Mouse (Mus musculus) forebrain, embryonic 11.5 days (tissue): Measurements from ENCODE around the gene Tbc1d19. TPM values are rescaled to one million over a fixed set of nuclear protein-coding genes. Genes with fewer than 3 reads are reported as not detected.

ENCODE experiments used
- ATAC-seq: fragments of 200-750 bp; cut with Nextera tagmentation; replicated peaks from 2 replicates; pipeline ENCODE4 v1.8.0; 2017; ENCODE audit warnings: moderate TSS enrichment; ENCODE audit not compliant: low FRiP score
- DNase-seq: peaks from one replicate; pipeline ENCODE4 v3.0.0-alpha.2; 2017; ENCODE audit warnings: low spot score
- H3K27ac ChIP-seq: fragments of 300-500 bp; sonication (generic); 2 replicates; pipeline ENCODE4 v1.5.1; 2014; ENCODE audit warnings: low read depth, low read length
- H3K27me3 ChIP-seq: fragments of 300-500 bp; sonication (generic); 2 replicates; pipeline ENCODE4 v1.6.1; 2014; ENCODE audit warnings: mild to moderate bottlenecking, low read length, mixed read lengths; ENCODE audit not compliant: control insufficient read depth, insufficient read depth
- H3K36me3 ChIP-seq: fragments of 300-500 bp; sonication (generic); 2 replicates; pipeline ENCODE4 v1.6.1; 2014; ENCODE audit warnings: mild to moderate bottlenecking, low read length, moderate library complexity, mixed read lengths; ENCODE audit not compliant: control insufficient read depth, insufficient read depth
- H3K4me1 ChIP-seq: fragments of 300-500 bp; sonication (generic); replicated peaks from 2 replicates; pipeline ENCODE4 v1.6.1; 2014; ENCODE audit warnings: low read length, mixed read lengths; ENCODE audit not compliant: control insufficient read depth, insufficient read depth
- H3K4me2 ChIP-seq: fragments of 300-500 bp; sonication (generic); 2 replicates; pipeline ENCODE4 v1.6.1; 2014; ENCODE audit warnings: low read depth, mild to moderate bottlenecking, low read length, moderate library complexity, mixed read lengths; ENCODE audit not compliant: severe bottlenecking
- H3K4me3 ChIP-seq: fragments of 300-500 bp; sonication (generic); 2 replicates; pipeline ENCODE4 v1.5.1; 2014; ENCODE audit warnings: low read depth, low read length
- H3K9ac ChIP-seq: fragments of 300-500 bp; sonication (generic); 2 replicates; pipeline ENCODE4 v1.6.1; 2014; ENCODE audit warnings: low read length
- H3K9me3 ChIP-seq: fragments of 300-500 bp; sonication (generic); 2 replicates; pipeline ENCODE4 v1.6.1; 2016; ENCODE audit warnings: low read length, mixed read lengths; ENCODE audit not compliant: control insufficient read depth
- WGBS: fragments of 180-500 bp; shearing (Covaris S2); extraction: QIAGEN DNeasy Blood & Tissue Kit; methylation state at CpG from one replicate; pipeline ENCODE4 v1.1.7; 2014; 5-methylcytosine and 5-hydroxymethylcytosine counted together
- polyA plus RNA-seq: library from polyadenylated mRNA; unstranded; fragments of >200 nt; fragmentation: Nextera tagmentation; extraction: Ambion mirVana; gene quantifications from 2 replicates; pipeline ENCODE4 v1.2.1, GENCODE M21; 2014

The Tbc1d19 gene
- 56.3 and 63.5 TPM in 2 replicates for polyA plus RNA-seq

- 6% methylated on average over 36 of the region's 36 CpGs for WGBS
- no peaks in the 10 kb centered on the region for H3K9me3 ChIP-seq
- H3K4me2 ChIP-seq, result peak within 1 kb of the TSS; percentile 64
- DNase-seq (peak; percentile 91), ATAC-seq (peak; percentile 98)
- no peak within 1 kb of the TSS for H3K27ac ChIP-seq
- H3K4me1 ChIP-seq, result no peaks in the 10 kb centered on the region
- H3K27me3 ChIP-seq, result no peaks in the 10 kb centered on the region
- H3K4me3 ChIP-seq, result peak within 1 kb of the TSS; percentile 74
- no peaks in the 10 kb centered on the region for H3K36me3 ChIP-seq
- peak within 1 kb of the TSS; percentile 80 for H3K9ac ChIP-seq
Measured at GRCm38 (mm10) chr5:53809115-53809991, at the start of gene Tbc1d19. Gene Tbc1d19, plus strand, starts transcription at chr5:53809606.

GRCm38 (mm10) chr5:53759912-53760311, 49.5 kb upstream of the Tbc1d19 start:
- no peaks in the 10 kb centered on the region for H3K9me3 ChIP-seq
- H3K27ac ChIP-seq, result no peak overlapping the region
- ATAC-seq (no peak), DNase-seq (no peak)
- H3K27me3 ChIP-seq, result no peaks in the 10 kb centered on the region
- no peak overlapping the region for H3K4me2 ChIP-seq
- H3K9ac ChIP-seq, result no peak overlapping the region
- 86% methylated on average over 4 of the region's 4 CpGs for WGBS
- H3K36me3 ChIP-seq, result no peaks in the 10 kb centered on the region
- H3K4me1 ChIP-seq, result no peaks in the 10 kb centered on the region
- no peak overlapping the region for H3K4me3 ChIP-seq

GRCm38 (mm10) chr5:53760914-53761313, 48.5 kb upstream of the Tbc1d19 start:
- Histone ChIP-seq H3K9ac (no peak overlapping the region), H3K27me3 (no peaks in the 10 kb centered on the region), H3K36me3 (no peaks in the 10 kb centered on the region), H3K4me3 (no peak overlapping the region), H3K4me1 (no peaks in the 10 kb centered on the region), H3K27ac (no peak overlapping the region), H3K9me3 (no peaks in the 10 kb centered on the region), H3K4me2 (no peak overlapping the region)
- DNase-seq (no peak), ATAC-seq (no peak)
- over 99% methylated on average over 3 of the region's 3 CpGs for WGBS

GRCm38 (mm10) chr5:53761346-53761745, 48.1 kb upstream of the Tbc1d19 start:
- no peaks in the 10 kb centered on the region for H3K36me3 ChIP-seq
- WGBS, result 87% methylated on average over 3 of the region's 3 CpGs
- no peak overlapping the region for H3K27ac ChIP-seq
- H3K4me3 ChIP-seq, result no peak overlapping the region
- no peak overlapping the region for H3K9ac ChIP-seq
- no peaks in the 10 kb centered on the region for H3K27me3 ChIP-seq
- no peak for DNase-seq
- no peaks in the 10 kb centered on the region for H3K4me1 ChIP-seq
- H3K9me3 ChIP-seq, result no peaks in the 10 kb centered on the region
- no peak for ATAC-seq
- H3K4me2 ChIP-seq, result no peak overlapping the region

GRCm38 (mm10) chr5:53784818-53785520, 24.4 kb upstream of the Tbc1d19 start:
- WGBS, result 75% methylated on average over 12 of the region's 12 CpGs

GRCm38 (mm10) chr5:53801379-53801778, 8.0 kb upstream of the Tbc1d19 start:
- ATAC-seq, result no peak
- H3K9me3 ChIP-seq, result no peaks in the 10 kb centered on the region
- no peak overlapping the region for H3K27ac ChIP-seq
- no peaks in the 10 kb centered on the region for H3K36me3 ChIP-seq
- WGBS, result 84% methylated on average over 2 of the region's 2 CpGs
- no peaks in the 10 kb centered on the region for H3K27me3 ChIP-seq
- no peak overlapping the region for H3K9ac ChIP-seq
- no peak overlapping the region for H3K4me3 ChIP-seq
- DNase-seq, result no peak
- no peaks in the 10 kb centered on the region for H3K4me1 ChIP-seq
- no peak overlapping the region for H3K4me2 ChIP-seq

More at GRCm38 (mm10) chr5:53784818-53785520, 24.4 kb upstream of the Tbc1d19 start:
- DNase-seq, result no peak
- Histone ChIP-seq H3K9me3 (no peaks in the 10 kb centered on the region), H3K36me3 (no peaks in the 10 kb centered on the region), H3K9ac (no peak overlapping the region), H3K4me2 (no peak overlapping the region), H3K4me1 (no peaks in the 10 kb centered on the region), H3K27ac (no peak overlapping the region), H3K4me3 (no peak overlapping the region), H3K27me3 (no peaks in the 10 kb centered on the region)
- no peak for ATAC-seq

GRCm38 (mm10) chr5:53819711-53820110, 10.3 kb downstream of the Tbc1d19 start:
- no peaks in the 10 kb centered on the region for H3K27me3 ChIP-seq
- ATAC-seq, result no peak
- DNase-seq, result no peak
- H3K27ac ChIP-seq, result no peak overlapping the region
- H3K36me3 ChIP-seq, result no peaks in the 10 kb centered on the region
- WGBS, result 93% methylated on average over 7 of the region's 7 CpGs
- H3K9me3 ChIP-seq, result no peaks in the 10 kb centered on the region
- H3K4me2 ChIP-seq, result no peak overlapping the region
- H3K4me3 ChIP-seq, result no peak overlapping the region
- no peak overlapping the region for H3K9ac ChIP-seq
- no peaks in the 10 kb centered on the region for H3K4me1 ChIP-seq

GRCm38 (mm10) chr5:53825886-53826285, 16.5 kb downstream of the Tbc1d19 start:
- DNase-seq (no peak), ATAC-seq (no peak)
- Histone ChIP-seq H3K27me3 (no peaks in the 10 kb centered on the region), H3K36me3 (no peaks in the 10 kb centered on the region), H3K9ac (no peak overlapping the region), H3K4me3 (no peak overlapping the region), H3K27ac (no peak overlapping the region), H3K9me3 (no peaks in the 10 kb centered on the region), H3K4me1 (no peaks in the 10 kb centered on the region), H3K4me2 (no peak overlapping the region)
- WGBS, result 84% methylated on average over 7 of the region's 7 CpGs
